Mouse (Mus musculus) subcutaneous adipose tissue, adult 2 months (tissue): ENCODE measurements around the gene Dnajc11. TPM values are rescaled to one million over a fixed set of nuclear protein-coding genes. Genes with fewer than 3 reads are reported as not detected.

ENCODE experiments used
- polyA plus RNA-seq: library from polyadenylated mRNA; depleted of rRNA; stranded (reverse); fragments of >200 nt; gene quantifications from 2 replicates; pipeline ENCODE4 v1.2.3, GENCODE M21; 2012; ENCODE audit warnings: low replicate concordance; rRNA removed

Dnajc11 gene
- 65.3 and 78.6 TPM in 2 replicates for polyA plus RNA-seq

DNA sequence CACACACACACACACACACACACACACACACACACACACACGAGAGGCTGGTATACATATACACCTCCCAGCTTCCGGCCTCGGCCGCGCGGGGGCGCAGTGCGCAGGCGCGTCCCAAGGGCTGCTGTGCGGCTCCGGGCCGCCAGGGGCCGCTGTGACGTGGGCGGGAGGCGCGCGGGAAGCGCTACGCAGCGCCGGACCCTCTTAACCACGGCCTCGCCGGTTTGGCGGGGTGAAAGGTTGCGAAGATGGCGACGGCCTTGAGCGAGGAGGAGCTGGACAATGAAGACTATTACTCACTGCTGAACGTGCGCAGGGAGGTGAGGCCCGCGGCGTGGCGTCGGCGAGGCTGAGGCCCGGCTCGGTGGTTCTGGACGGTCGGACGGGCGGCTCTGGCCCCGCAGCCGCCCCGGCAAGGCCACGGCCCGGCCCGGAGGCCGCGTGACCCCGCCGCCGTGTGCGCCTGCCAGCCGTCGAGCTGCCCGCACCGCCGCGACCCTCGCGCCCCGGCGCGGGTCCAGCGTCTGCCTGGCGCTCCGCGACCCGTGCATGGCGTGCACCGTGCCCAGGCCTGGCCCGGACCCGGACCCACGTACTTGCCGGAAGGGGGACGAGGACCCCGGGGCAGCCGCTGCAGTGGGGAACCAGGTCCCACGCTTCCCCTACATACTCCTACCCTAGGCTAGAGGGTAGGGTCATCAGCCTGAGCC, at the start of gene Dnajc11:
Gene Dnajc11, plus strand, starts transcription at position 187 of the 710 bp plus-strand sequence.

DNA sequence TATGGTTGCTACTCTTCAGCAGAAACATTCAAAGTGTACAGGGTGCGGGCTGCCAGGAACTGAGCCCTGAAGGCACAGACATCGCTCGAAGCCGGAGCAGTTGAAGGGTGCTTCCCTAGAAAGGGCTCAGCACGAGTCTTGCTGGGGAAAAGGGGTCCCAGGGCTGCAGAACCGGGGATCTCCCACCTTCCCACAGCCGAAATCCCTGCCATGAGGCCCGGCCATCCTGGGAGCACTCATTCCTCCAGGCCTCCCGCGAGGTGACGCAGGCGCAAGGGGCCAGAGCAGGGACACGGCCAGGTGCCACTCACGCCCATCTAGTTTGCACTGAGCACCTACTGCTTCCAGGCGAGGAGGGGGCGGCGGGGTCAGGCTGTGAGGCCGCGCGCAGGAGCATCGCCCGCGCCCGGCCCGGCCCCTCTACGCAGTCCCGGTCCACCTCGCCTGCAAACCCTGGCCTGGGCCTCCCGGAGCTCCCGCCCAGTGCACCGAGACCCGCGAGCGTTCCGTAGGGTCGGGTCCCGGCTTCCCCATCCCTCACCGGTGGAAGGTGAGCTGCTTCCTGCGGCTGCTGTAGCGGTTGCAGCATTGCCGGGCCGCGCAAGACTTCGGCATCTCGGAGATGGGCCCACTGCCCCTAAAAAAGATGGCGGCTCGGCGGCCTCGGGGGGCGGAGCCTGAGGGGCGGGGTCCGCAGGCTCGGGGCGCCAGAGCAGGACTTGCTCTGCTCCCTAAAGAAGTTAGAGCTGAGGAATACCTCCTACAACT, 55.0 kb downstream of the Dnajc11 start, which contains the start of gene Thap3:
Gene Thap3, minus strand, starts transcription at position 656 of the 768 bp plus-strand sequence.

DNA sequence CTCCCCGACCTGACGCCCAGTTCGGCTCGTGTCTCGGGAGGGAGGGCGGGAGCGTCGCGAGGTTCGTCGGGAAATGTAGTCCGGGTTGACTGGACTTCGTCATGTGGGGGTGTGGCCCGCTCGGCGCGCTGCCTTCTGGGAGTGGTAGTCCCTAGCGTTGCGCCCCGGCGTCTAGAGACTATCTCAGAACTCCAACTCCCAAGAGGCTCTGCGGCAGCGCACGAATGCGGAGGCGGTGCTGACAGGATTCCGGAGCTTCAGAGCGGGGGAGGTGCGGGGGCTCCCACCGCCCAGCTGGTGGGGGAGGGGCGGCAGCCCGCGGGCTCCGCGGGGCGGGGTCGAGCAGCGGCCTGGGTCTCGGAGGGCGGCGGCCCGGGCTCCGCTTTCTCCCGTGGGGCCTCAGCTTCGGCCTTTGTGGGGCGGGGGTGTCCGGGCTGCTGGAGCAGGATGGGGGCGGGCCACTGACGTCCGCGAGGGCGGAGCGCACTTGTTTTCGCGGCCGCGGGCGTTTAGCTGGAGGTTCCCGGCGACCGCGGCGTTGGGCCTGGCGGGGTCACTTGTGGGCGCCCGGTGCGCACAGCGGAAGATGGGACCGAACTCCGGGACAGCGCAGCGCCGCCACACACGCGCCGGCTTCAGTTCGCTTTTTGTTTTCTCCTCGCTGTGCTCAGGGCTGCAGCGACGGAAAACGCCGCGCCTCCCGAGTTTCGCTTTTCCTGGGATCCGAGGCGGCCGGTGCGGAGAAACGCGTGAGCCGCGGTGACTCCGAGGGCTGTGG, 62.9 kb downstream of the Dnajc11 start, which contains the start of gene Phf13:
Gene Phf13, minus strand, starts transcription at position 86 of the 778 bp plus-strand sequence.

DNA sequence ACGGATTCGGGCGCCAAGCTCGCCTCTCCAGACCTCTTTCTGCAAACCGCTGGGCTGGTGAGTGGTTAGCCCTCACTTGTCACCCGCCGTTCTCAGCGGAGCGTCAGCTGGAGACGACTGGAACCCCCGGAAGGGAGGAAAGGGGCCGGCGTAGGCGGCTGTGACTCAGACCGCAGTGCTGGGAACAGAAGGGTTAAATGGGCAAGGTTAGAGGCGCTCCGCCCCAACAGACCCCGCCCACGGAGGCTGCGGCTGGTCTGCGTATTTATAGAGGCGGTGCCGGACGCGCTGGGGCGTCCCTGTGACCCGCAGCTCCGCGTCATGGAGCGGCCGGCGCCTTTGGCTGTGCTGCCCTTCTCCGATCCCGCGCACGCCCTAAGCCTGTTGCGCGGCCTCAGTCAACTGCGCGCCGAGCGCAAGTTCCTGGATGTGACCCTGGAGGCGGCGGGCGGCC, 75.2 kb downstream of the Dnajc11 start, which contains the start of gene Klhl21:
Gene Klhl21, plus strand, starts transcription at position 182 of the 454 bp plus-strand sequence.

DNA sequence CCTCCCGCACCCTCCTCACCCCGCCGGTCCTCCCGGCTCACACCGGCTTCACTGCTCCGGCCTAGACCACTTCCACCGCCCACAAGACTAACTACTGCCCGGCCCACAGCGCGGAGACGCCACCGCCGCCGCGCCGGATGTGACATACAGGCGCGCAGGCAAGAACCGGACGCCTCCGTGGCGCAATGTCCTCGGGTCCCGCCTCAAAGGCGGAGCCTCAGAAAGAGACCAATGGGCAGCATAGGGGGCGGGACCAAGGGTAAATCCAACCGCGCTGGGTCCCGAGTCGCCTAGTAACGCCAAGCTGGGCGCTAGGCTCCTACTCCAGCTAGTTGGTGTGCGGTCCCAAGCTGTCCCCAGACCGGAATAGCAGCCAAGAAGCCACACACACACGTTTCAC, 94.0 kb downstream of the Dnajc11 start, which contains the start of gene Zbtb48:
Gene Zbtb48, minus strand, starts transcription at position 148 of the 400 bp plus-strand sequence.

Other genes with a start within 250 kb of the Dnajc11 start
- gene Camta1, start 71.8 kb upstream of the Dnajc11 start, polyA plus RNA-seq, result 8.3 and 9.9 TPM in 2 replicates
- 46.6 and 79.4 TPM in 2 replicates for gene Thap3, start 55.3 kb downstream of the Dnajc11 start, polyA plus RNA-seq
- 8.9 and 14.1 TPM in 2 replicates for gene Phf13, start 62.6 kb downstream of the Dnajc11 start, polyA plus RNA-seq
- 17.3 and 29.5 TPM in 2 replicates for gene Klhl21, start 75.1 kb downstream of the Dnajc11 start, polyA plus RNA-seq
- 9.9 and 17.5 TPM in 2 replicates for gene Zbtb48, start 94.0 kb downstream of the Dnajc11 start, polyA plus RNA-seq
- gene Tas1r1, start 104.9 kb downstream of the Dnajc11 start, polyA plus RNA-seq, result 0.03 and 0.13 TPM in 2 replicates
- 10.8 and 30.9 TPM in 2 replicates for gene Nol9, start 105.6 kb downstream of the Dnajc11 start, polyA plus RNA-seq
- 33.9 and 54.3 TPM in 2 replicates for gene Plekhg5, start 138.8 kb downstream of the Dnajc11 start, polyA plus RNA-seq
- gene Tnfrsf25, start 182.2 kb downstream of the Dnajc11 start, polyA plus RNA-seq, result 7.3 and 12.8 TPM in 2 replicates
- 1.2 and 4.9 TPM in 2 replicates for gene Espn, start 218.7 kb downstream of the Dnajc11 start, polyA plus RNA-seq
- 0.14 TPM in 1 of 2 replicates, not detected in the other for gene Hes2, start 225.2 kb downstream of the Dnajc11 start, polyA plus RNA-seq
- 32.2 and 38.4 TPM in 2 replicates for gene Acot7, start 244.4 kb downstream of the Dnajc11 start, polyA plus RNA-seq